ENCODE assay signal across 7 mouse cellular contexts in the genomic region with DNA sequence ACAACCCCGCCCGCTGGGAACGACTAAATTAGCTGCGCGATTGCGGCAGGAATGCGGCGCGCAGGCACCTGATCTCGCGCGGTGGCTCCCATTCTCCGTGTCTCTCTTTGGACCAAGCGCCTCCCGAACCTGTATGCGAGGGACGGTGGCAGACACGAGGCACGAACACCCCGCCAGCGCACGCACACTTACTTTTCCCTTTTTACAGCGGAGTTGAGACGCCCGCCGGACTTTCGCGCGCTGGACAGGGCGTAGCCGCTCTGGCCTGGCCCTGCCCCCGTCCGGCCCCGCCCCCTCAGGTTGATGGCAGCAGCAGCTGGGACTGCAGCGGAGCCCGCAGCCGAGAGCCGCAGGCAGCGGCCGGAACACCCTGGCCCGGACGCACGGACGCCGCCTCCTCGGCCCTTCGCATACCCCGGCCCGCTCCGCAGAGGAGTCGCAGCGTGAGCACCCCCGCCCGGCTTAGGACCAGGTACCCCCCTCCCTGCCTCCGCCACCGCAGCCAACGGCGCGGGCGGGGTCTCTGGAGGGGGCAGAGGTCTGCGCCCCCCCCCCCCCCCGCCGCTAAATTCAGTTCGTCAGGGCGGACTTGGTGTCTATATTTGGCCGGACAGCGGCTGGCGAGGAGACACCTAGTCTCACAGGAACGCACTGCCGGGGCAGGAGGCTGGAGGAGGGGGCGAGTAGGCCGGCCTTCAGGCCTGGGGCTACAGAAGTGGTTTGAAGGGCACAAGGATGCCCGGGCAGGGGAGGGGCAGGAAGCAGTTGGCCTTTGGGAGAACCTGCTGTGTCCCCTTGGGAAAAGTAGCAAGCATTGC. TPM values are rescaled to one million over a fixed set of nuclear protein-coding genes. Genes with fewer than 3 reads are reported as not detected.
DNase-seq lines count a peak whose midpoint lies in the region; ATAC-seq and TF ChIP-seq lines count a peak whose summit lies in the region.

A gene (plus strand): TSS at position 129 of the 818 bp plus-strand sequence.

- ATAC-seq in forebrain, embryonic 13.5 days = peak; percentile 28; the same call in 1 of the 2 replicates
- peak; percentile 80 for ATAC-seq in megakaryocyte, adult 5-6 weeks (ENCODE audit: poor library complexity, severe bottlenecking)

- H3K27ac ChIP-seq in ES-Bruce4 (ENCODE audit: insufficient read depth, low read length) = no peak within 1 kb of the TSS
- no peak within 1 kb of the TSS for H3K27ac ChIP-seq in forebrain, embryonic 13.5 days

- no peak for TF ChIP-seq CTCF in ES-Bruce4 (IDR thresholded peaks at IDR 0.05; ENCODE audit: low read depth, low read length)

- H3K4me1 ChIP-seq in ES-Bruce4 (ENCODE audit: control insufficient read depth, insufficient read depth, low read length) = no peaks in the 10 kb centered on the region
- H3K4me1 ChIP-seq in forebrain, embryonic 13.5 days = peaks cover 13% of the 10 kb centered on the region

- H3K36me3 ChIP-seq in ES-Bruce4 (ENCODE audit: control insufficient read depth, insufficient read depth, low read length, poor library complexity, severe bottlenecking) = no peaks in the 10 kb centered on the region
- peaks cover 8% of the 10 kb centered on the region for H3K36me3 ChIP-seq in forebrain, embryonic 13.5 days (ENCODE audit: poor library complexity, severe bottlenecking)

- no peaks in the 10 kb centered on the region for H3K9me3 ChIP-seq in ES-Bruce4 (replicated peaks; ENCODE audit: control insufficient read depth, insufficient read depth, low read length, poor library complexity, severe bottlenecking)
- H3K9me3 ChIP-seq in forebrain, embryonic 13.5 days (replicated peaks) = no peaks in the 10 kb centered on the region

- H3K4me2 ChIP-seq in forebrain, embryonic 13.5 days = peak within 1 kb of the TSS; percentile 100

- H3K4me3 ChIP-seq in ES-Bruce4 (ENCODE audit: low read depth, low read length) = peak within 1 kb of the TSS; percentile 75
- peak within 1 kb of the TSS; percentile 55 for H3K4me3 ChIP-seq in forebrain, embryonic 13.5 days

- peaks cover 10% of the 10 kb centered on the region for H3K27me3 ChIP-seq in ES-Bruce4 (ENCODE audit: control insufficient read depth, insufficient read depth, low read length, poor library complexity, severe bottlenecking)
- peaks cover 69% of the 10 kb centered on the region for H3K27me3 ChIP-seq in forebrain, embryonic 13.5 days

- H3K9ac ChIP-seq in ES-Bruce4 (ENCODE audit: low read depth, poor library complexity, severe bottlenecking) = peak within 1 kb of the TSS; percentile 19
- H3K9ac ChIP-seq in forebrain, embryonic 13.5 days = peak within 1 kb of the TSS; percentile 62

- TF ChIP-seq EP300 in ES-Bruce4 (IDR thresholded peaks at IDR 0.05; ENCODE audit: insufficient read depth, low read depth, low read length) = no peak

- TF ChIP-seq POLR2A in ES-Bruce4 (IDR thresholded peaks at IDR 0.05; ENCODE audit: insufficient read depth, low read length) = no peak

- WGBS in forebrain, embryonic 13.5 days = under 1% methylated on average over 68 of the region's 73 CpGs

- intact Hi-C loops in heart, postnatal 36 days (cut with DNase I) = loop anchor here (10.0 kb wide), 1 partner anchor 358 kb away; no protein-coding TSS in a partner anchor

- DNase-seq in adrenal gland, adult 2 months = peak; percentile 89
- DNase-seq in heart, postnatal 36 days = peak; percentile 83 to 89
- no peak for DNase-seq in layer of hippocampus, postnatal 36 days
- peak; percentile 42 to 79 for DNase-seq in spleen, postnatal 10 days (ENCODE audit: low spot score in 2 of 2)

RNA-seq across cellular contexts. Expression of the gene that starts here (rescaled TPM):
- 1.8 and 2.1 TPM in 2 replicates for polyA plus RNA-seq in ES-Bruce4 (2011; ENCODE audit: insufficient read depth, insufficient read length, low read depth, missing spikeins)
- 1 to 10 TPM; 1.3 to 2.0 TPM for total RNA-seq in adrenal gland, adult 2 months (2021)
- polyA plus RNA-seq in adrenal gland, adult 2 months (2012; rRNA removed) = 6.0 and 9.2 TPM in 2 replicates
- polyA plus RNA-seq in forebrain, embryonic 13.5 days (2015; fragmentation: Nextera tagmentation; extraction: Ambion mirVana) = 0.05 and 0.11 TPM in 2 replicates
- 100 to 1,000 TPM; 196 to 198 TPM for total RNA-seq in heart, postnatal 36 days (2021)
- total RNA-seq in layer of hippocampus, postnatal 36 days (2021) = 10 to 100 TPM; 12.5 to 15.9 TPM
- total RNA-seq in megakaryocyte, adult 5-6 weeks (2015) = 0.09 and 0.21 TPM in 2 replicates
- total RNA-seq in megakaryocyte, adult 5-6 weeks (2017) = not detected in 2 replicates

Comparison
In these comparisons a context has a peak if more than half of its experiments do, and no peak if none do; other contexts are left out.
1. RNA of the gene that starts here (total RNA-seq): 196 to 198 TPM in heart, postnatal 36 days; 12.5 to 15.9 TPM in layer of hippocampus, postnatal 36 days, 1.3 to 2.0 TPM in adrenal gland, adult 2 months and 0.09 to 0.21 TPM in megakaryocyte, adult 5-6 weeks; every median in the first group is over 10 times any median in the second.
2. Peak in ATAC-seq, H3K4me3 ChIP-seq, H3K9ac ChIP-seq and H3K4me2 ChIP-seq in forebrain, embryonic 13.5 days; RNA of the gene not detected or under 1 TPM.
3. Peak in ATAC-seq in megakaryocyte, adult 5-6 weeks; RNA of the gene not detected or under 1 TPM.
4. DNase-seq: peak in adrenal gland, adult 2 months (single experiment), heart, postnatal 36 days (2 of 2) and spleen, postnatal 10 days (2 of 2); none in layer of hippocampus, postnatal 36 days (0 of 2).